Mouse (Mus musculus) urinary bladder, postnatal 25 days (tissue): ENCODE data around the gene Olfr448.
A peak's percentile ranks its signal among the peaks of the same experiment; 100 is the strongest.

Source experiments
- DNase-seq: peaks from one replicate; pipeline ENCODE4 v3.0.0; 2022; ENCODE audit warnings: low spot score

Olfr448 gene

GRCm38 (mm10) chr6:42890141-42890540, at the start of gene Olfr448:
Gene Olfr448 (plus strand): TSS chr6:42890441.
- no peak for DNase-seq

GRCm38 (mm10) chr6:42860222-42860819, 29.9 kb upstream of the Olfr448 start:
- peak; percentile 20 for DNase-seq

GRCm38 (mm10) chr6:42869695-42870094, 20.5 kb upstream of the Olfr448 start:
- no peak for DNase-seq

- no peak for DNase-seq
Observed at GRCm38 (mm10) chr6:42876323-42876722, 13.9 kb upstream of the Olfr448 start.

GRCm38 (mm10) chr6:42900345-42900744, 10.1 kb downstream of the Olfr448 start:
- DNase-seq: no peak

GRCm38 (mm10) chr6:42908578-42908977, 18.3 kb downstream of the Olfr448 start, which contains the start of gene Olfr447:
Gene Olfr447 (plus strand): TSS chr6:42908878.
- no peak for DNase-seq

GRCm38 (mm10) chr6:42921077-42921476, 30.8 kb downstream of the Olfr448 start, which contains the start of gene Olfr446:
Gene Olfr446 (plus strand): TSS chr6:42921377.
- DNase-seq: no peak
